Mouse (Mus musculus) olfactory bulb, adult 2 months (tissue): Measurements from ENCODE around the gene Mybbp1a.

Experiments
- CTCF ChIP-seq: fragments of 200-500 bp; IDR thresholded peaks from 2 replicates; pipeline ENCODE4 v1.5.1; 2012; ENCODE audit warnings: low read depth, mild to moderate bottlenecking, low read length, moderate library complexity; ENCODE audit not compliant: insufficient read depth
- POLR2A ChIP-seq: fragments of 200-500 bp; IDR thresholded peaks from 2 replicates; pipeline ENCODE4 v1.6.1; 2012; ENCODE audit warnings: mild to moderate bottlenecking, low read depth, low read length, moderate library complexity; ENCODE audit not compliant: insufficient read depth

GRCm38 (mm10) chr11:72466694-72467507 lies 25.7 kb downstream of the Mybbp1a start:
- TF ChIP-seq CTCF (no peak), POLR2A (no peak)
